Mouse (Mus musculus) 416B (cell line): ENCODE results near the gene Sdk2.

ENCODE experiments used
- DNase-seq: peaks from one replicate; pipeline ENCODE4 v3.0.0; 2011; ENCODE audit warnings: low read depth

Gene Sdk2

GRCm38 (mm10) chr11:114046927-114047326 lies 19.9 kb downstream of the Sdk2 start:
- no peak for DNase-seq

- DNase-seq, result no peak
These were observed 22.5 kb downstream of the Sdk2 start for GRCm38 (mm10) chr11:114044373-114044772.

- DNase-seq, result no peak
These were observed 23.3 kb downstream of the Sdk2 start for GRCm38 (mm10) chr11:114043530-114043929.

- DNase-seq, result no peak
These were observed 26.3 kb downstream of the Sdk2 start for GRCm38 (mm10) chr11:114040391-114041035.

- no peak for DNase-seq
These were observed 28.8 kb downstream of the Sdk2 start for GRCm38 (mm10) chr11:114038036-114038435.

DNA sequence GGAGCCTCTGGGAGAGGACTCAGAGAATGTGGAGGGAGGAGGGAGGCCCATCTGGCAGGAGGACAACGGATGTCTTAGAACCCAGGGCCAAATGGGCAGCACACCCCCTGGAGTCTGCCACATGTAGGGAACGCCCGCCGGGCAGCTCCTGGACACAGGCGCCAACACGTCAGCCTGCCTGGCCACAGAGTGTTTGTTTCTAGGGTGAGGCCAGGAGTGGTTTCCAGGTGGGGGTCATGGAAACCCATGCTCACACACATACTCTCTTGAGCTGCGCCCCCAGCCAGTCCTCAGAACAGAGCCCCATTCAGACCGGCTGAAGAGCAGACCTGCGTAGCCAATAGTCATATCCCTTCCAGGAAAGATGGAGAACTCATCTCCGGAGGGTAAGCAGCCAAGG lies 35.4 kb downstream of the Sdk2 start:
- DNase-seq, result no peak

- DNase-seq, result no peak
These were observed 36.6 kb downstream of the Sdk2 start for GRCm38 (mm10) chr11:114030214-114030613.

- DNase-seq, result no peak
These were observed 38.3 kb downstream of the Sdk2 start for GRCm38 (mm10) chr11:114028512-114028911.

GRCm38 (mm10) chr11:114028021-114028420 lies 38.8 kb downstream of the Sdk2 start:
- DNase-seq, result no peak

GRCm38 (mm10) chr11:114025056-114025455 lies 41.8 kb downstream of the Sdk2 start:
- DNase-seq, result no peak

- DNase-seq, result no peak
These were observed 42.9 kb downstream of the Sdk2 start for GRCm38 (mm10) chr11:114023965-114024364.

- DNase-seq, result no peak
These were observed 44.7 kb downstream of the Sdk2 start for GRCm38 (mm10) chr11:114022166-114022565.

- no peak for DNase-seq
These were observed 47.8 kb downstream of the Sdk2 start for GRCm38 (mm10) chr11:114019087-114019486.

- DNase-seq, result no peak
These were observed 49.9 kb downstream of the Sdk2 start for GRCm38 (mm10) chr11:114016889-114017392.

DNA sequence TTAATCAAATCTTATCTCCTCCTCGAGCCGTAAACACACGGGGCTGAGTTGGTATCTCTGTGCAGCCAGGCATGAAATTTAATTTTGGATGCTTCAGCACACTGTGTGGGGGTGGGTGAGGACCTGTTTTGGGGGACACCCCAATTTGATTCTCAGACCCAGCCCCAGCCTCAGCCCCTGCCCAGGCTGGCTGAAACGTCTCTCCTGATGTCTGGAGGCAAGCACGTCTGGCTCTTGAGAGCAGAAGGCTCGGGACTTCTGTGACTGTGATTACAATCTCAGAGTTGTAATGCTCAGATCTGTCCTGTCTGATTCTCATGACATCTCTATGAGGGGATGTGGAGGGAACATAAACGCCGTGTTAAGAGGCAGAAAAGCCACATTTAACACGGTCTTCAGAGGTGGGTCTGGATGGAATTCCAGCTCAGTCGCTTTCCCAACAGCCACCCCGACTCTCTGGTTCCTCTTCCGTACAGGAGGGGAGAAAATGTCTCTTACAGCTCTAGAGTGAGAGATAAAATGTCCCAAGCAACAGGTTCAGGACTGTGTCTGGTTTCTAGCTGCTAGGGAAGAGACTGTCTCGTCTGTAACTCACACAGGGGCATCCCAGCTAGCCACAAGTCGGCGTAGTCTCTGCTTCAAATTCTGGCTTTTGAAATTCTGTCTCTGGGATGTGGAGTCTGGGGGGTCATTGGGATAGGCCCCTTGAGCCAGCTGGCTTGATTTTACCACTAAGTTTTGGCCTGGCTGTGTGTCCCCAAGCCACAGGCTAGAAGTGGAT lies 50.5 kb downstream of the Sdk2 start:
- no peak for DNase-seq

GRCm38 (mm10) chr11:114011523-114011922 lies 55.3 kb downstream of the Sdk2 start:
- DNase-seq, result no peak

DNA sequence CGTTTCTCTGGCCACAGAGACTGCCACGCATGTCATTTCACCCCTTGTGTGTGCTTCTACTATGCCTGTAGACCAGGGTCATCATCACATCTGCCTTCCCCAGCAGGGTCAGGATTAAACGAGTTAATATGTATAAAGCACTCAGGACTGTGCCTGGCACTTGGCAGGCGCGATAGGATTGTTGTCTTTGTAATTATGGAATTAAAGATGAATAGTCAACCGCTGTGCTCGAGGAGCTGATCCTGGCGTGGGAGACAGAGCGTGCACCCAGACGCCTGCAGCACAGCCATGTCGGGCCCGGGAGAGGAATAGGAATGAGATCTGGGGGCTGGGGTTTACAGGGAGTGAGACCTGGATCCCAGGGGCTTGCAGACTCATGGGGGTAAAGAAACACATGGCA lies 61.0 kb downstream of the Sdk2 start:
- DNase-seq, result no peak

- DNase-seq, result no peak
These were observed 62.2 kb downstream of the Sdk2 start for GRCm38 (mm10) chr11:114004651-114005050.

GRCm38 (mm10) chr11:114003195-114003594 lies 63.7 kb downstream of the Sdk2 start:
- DNase-seq, result no peak

DNA sequence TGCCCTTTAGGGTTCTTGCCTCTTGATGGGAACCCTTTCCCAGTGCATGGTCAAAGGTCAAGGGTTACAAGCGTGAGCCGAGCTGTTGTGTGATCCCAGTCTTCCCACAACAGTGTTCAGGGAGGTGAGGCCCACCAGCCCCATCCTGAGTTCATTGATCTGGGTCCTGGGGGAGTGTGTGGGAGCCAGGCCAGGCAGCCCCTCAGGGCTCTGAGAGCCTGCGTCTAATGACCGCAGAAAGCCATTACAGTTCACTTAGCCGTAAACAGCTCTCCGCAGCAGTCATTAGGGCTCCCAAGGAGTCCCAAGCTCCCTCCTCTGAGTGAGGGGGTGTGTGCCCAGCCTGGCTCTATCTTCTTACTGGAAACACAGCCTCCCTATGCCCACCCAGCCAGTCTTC lies 66.8 kb downstream of the Sdk2 start:
- DNase-seq, result no peak

- DNase-seq, result no peak
These were observed 68.1 kb downstream of the Sdk2 start for GRCm38 (mm10) chr11:113998702-113999101.

GRCm38 (mm10) chr11:113993921-113994320 lies 72.9 kb downstream of the Sdk2 start:
- no peak for DNase-seq

DNA sequence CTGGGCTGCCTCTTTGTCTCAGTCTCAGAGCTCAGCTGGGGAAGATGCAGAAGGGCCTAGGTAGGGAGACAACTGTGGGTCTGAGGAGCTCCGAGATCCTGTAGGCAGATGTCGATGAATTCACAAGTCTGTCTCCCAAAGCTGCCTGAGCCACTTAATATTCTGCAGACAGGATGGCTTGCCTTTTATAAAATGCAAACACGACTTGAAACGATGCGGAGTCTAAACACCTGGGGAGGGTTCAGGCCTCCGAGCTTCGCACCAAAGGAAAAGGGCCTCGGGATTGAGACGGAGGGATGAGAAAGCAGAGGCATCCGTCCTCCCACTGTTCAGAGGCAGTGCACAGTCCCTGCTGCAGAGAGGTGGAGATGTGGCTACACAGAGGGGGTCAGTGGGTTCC lies 74.0 kb downstream of the Sdk2 start:
- DNase-seq, result no peak

GRCm38 (mm10) chr11:113991886-113992285 lies 75.0 kb downstream of the Sdk2 start:
- DNase-seq, result no peak
